Mouse (Mus musculus) intestine, embryonic 14.5 days (tissue): Measurements from ENCODE around the gene Ermap. TPM values are rescaled to one million over a fixed set of nuclear protein-coding genes. Genes with fewer than 3 reads are reported as not detected.

Experiments
- ATAC-seq: fragments of 200-750 bp; cut with Nextera tagmentation; replicated peaks from 2 replicates; pipeline ENCODE4 v1.8.0; 2017; ENCODE audit warnings: low read depth, moderate number of reproducible peaks, moderate TSS enrichment, moderate library complexity; ENCODE audit not compliant: low FRiP score, low TSS enrichment
- DNase-seq: peaks from one replicate; pipeline ENCODE4 v3.0.0-alpha.2; 2018; ENCODE audit warnings: low spot score
- H3K27ac ChIP-seq: fragments of 300-500 bp; sonication (generic); 2 replicates; pipeline ENCODE4 v1.5.1; 2014; ENCODE audit warnings: low read depth, mild to moderate bottlenecking, control low read depth
- H3K27me3 ChIP-seq: fragments of 300-500 bp; sonication (generic); replicated peaks from 2 replicates; pipeline ENCODE4 v1.6.1; 2014; ENCODE audit warnings: low read length, control low read depth; ENCODE audit not compliant: control insufficient read depth, insufficient read depth
- H3K36me3 ChIP-seq: fragments of 300-500 bp; sonication (generic); 2 replicates; pipeline ENCODE4 v1.6.1; 2014; ENCODE audit warnings: low read length, control low read depth; ENCODE audit not compliant: control insufficient read depth, insufficient read depth
- H3K4me1 ChIP-seq: fragments of 300-500 bp; sonication (generic); replicated peaks from 2 replicates; pipeline ENCODE4 v1.6.1; 2014; ENCODE audit warnings: low read length, control low read depth, mixed read lengths; ENCODE audit not compliant: control insufficient read depth, insufficient read depth
- H3K4me2 ChIP-seq: fragments of 300-500 bp; sonication (generic); 2 replicates; pipeline ENCODE4 v1.6.1; 2014; ENCODE audit warnings: low read length
- H3K4me3 ChIP-seq: fragments of 300-500 bp; sonication (generic); 2 replicates; pipeline ENCODE4 v1.5.1; 2014; ENCODE audit warnings: low read depth, low read length, control low read depth, mixed read lengths
- H3K9ac ChIP-seq: fragments of 300-500 bp; sonication (generic); 2 replicates; pipeline ENCODE4 v1.6.1; 2014; ENCODE audit warnings: mild to moderate bottlenecking, low read length
- H3K9me3 ChIP-seq: fragments of 300-500 bp; sonication (generic); 2 replicates; pipeline ENCODE4 v1.6.1; 2016; ENCODE audit warnings: low read length, control low read depth; ENCODE audit not compliant: control insufficient read depth
- WGBS: fragments of 180-500 bp; shearing (Covaris S2); extraction: QIAGEN DNeasy Blood & Tissue Kit; methylation state at CpG from one replicate; pipeline ENCODE4 v1.1.7; 2014; 5-methylcytosine and 5-hydroxymethylcytosine counted together
- polyA plus RNA-seq: library from polyadenylated mRNA; unstranded; fragments of >200 nt; fragmentation: Nextera tagmentation; extraction: Ambion mirVana; gene quantifications from 2 replicates; pipeline ENCODE4 v1.2.1, GENCODE M21; 2014

Ermap gene
- 0.34 and 0.42 TPM in 2 replicates for polyA plus RNA-seq

GRCm38 (mm10) chr4:119189864-119190263 is at the start of gene Ermap:
Gene Ermap, minus strand, starts transcription at chr4:119190011.
- Histone ChIP-seq H3K27ac (no peak within 1 kb of the TSS), H3K27me3 (no peaks in the 10 kb centered on the region), H3K4me1 (no peaks in the 10 kb centered on the region), H3K36me3 (no peaks in the 10 kb centered on the region), H3K9me3 (no peaks in the 10 kb centered on the region), H3K4me2 (no peak within 1 kb of the TSS), H3K4me3 (no peak within 1 kb of the TSS), H3K9ac (no peak within 1 kb of the TSS)
- ATAC-seq: no peak
- no peak for DNase-seq
- WGBS: 72% methylated on average over 6 of the region's 6 CpGs

GRCm38 (mm10) chr4:119239181-119239682 is 49.4 kb upstream of the Ermap start:
- peak; percentile 44 for ATAC-seq
- no peak overlapping the region for H3K4me2 ChIP-seq
- 42% methylated on average over 12 of the region's 12 CpGs for whole genome bisulfite sequencing
- H3K36me3 ChIP-seq: peaks cover 49% of the 10 kb centered on the region
- H3K4me1 ChIP-seq: peaks cover 6% of the 10 kb centered on the region; the same call in 1 of the 2 replicates
- H3K27me3 ChIP-seq: no peaks in the 10 kb centered on the region
- no peak overlapping the region for H3K4me3 ChIP-seq
- H3K9ac ChIP-seq: no peak overlapping the region
- no peaks in the 10 kb centered on the region for H3K9me3 ChIP-seq
- H3K27ac ChIP-seq: peak overlapping the region; percentile 22; the same call in 1 of the 2 replicates
- peak; percentile 71 for DNase-seq

DNA sequence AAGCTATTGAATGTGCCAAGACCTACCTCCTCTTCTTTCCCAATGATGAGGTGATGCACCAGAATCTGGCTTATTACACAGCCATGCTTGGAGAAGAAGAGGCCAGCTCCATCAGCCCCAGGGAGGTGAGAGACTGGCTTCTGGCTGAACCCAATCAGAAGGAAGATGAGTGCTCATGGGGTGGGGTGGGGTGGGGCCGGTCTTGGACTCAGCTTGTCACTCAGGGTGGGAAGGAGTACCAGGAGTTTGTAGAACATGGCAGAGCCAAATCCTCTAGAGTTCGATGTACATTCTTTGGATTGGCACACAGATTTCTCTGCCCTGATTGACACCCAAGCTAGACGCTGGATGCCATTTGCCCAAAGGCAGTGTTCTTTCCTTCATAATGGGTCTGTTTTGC is 48.9 kb upstream of the Ermap start:
- H3K9me3 ChIP-seq: no peaks in the 10 kb centered on the region
- no peaks in the 10 kb centered on the region for H3K27me3 ChIP-seq
- no peak overlapping the region for H3K4me3 ChIP-seq
- H3K9ac ChIP-seq: no peak overlapping the region
- ATAC-seq (no peak), DNase-seq (no peak)
- peaks cover 8% of the 10 kb centered on the region; the same call in 1 of the 2 replicates for H3K4me1 ChIP-seq
- 78% methylated on average over 3 of the region's 3 CpGs for WGBS
- H3K27ac ChIP-seq: no peak overlapping the region
- H3K4me2 ChIP-seq: no peak overlapping the region
- peaks cover 44% of the 10 kb centered on the region for H3K36me3 ChIP-seq

- H3K9ac ChIP-seq: peak overlapping the region; percentile 63
- H3K9me3 ChIP-seq: no peaks in the 10 kb centered on the region
- 80% methylated on average over 3 of the region's 3 CpGs for WGBS
- H3K36me3 ChIP-seq: peaks cover 21% of the 10 kb centered on the region
- H3K27ac ChIP-seq: no peak overlapping the region
- H3K4me3 ChIP-seq: peak overlapping the region; percentile 91
- peaks cover 16% of the 10 kb centered on the region for H3K4me1 ChIP-seq
- H3K4me2 ChIP-seq: peak overlapping the region; percentile 70
- ATAC-seq: no peak
- DNase-seq: no peak
- H3K27me3 ChIP-seq: no peaks in the 10 kb centered on the region
Measured at GRCm38 (mm10) chr4:119234348-119234747, 44.5 kb upstream of the Ermap start.

- H3K9ac ChIP-seq: peak overlapping the region; percentile 63
- peaks cover 23% of the 10 kb centered on the region for H3K36me3 ChIP-seq
- DNase-seq: peak; percentile 78
- no peaks in the 10 kb centered on the region for H3K27me3 ChIP-seq
- WGBS: under 1% methylated on average over 36 of the region's 36 CpGs
- H3K4me2 ChIP-seq: peak overlapping the region; percentile 70
- no peaks in the 10 kb centered on the region for H3K9me3 ChIP-seq
- H3K4me1 ChIP-seq: peaks cover 16% of the 10 kb centered on the region
- H3K27ac ChIP-seq: peak overlapping the region; percentile 55
- ATAC-seq: peak; percentile 54
- peak overlapping the region; percentile 91 for H3K4me3 ChIP-seq
Measured at GRCm38 (mm10) chr4:119233256-119233901, 43.6 kb upstream of the Ermap start.

- Histone ChIP-seq H3K9ac (peak within 1 kb of the TSS; percentile 74), H3K4me3 (peak within 1 kb of the TSS; percentile 91), H3K27me3 (no peaks in the 10 kb centered on the region), H3K4me2 (peak within 1 kb of the TSS; percentile 75), H3K36me3 (peaks cover 29% of the 10 kb centered on the region), H3K27ac (peak within 1 kb of the TSS; percentile 55), H3K9me3 (no peaks in the 10 kb centered on the region), H3K4me1 (peaks cover 16% of the 10 kb centered on the region)
- ATAC-seq: peak; percentile 95
- 0% methylated on average over 70 of the region's 71 CpGs for WGBS
- peak; percentile 99 for DNase-seq
Measured at GRCm38 (mm10) chr4:119232410-119233255, 42.8 kb upstream of the Ermap start, which contains the start of the genes AU022252 and P3h1. Gene AU022252, minus strand, starts transcription at chr4:119232712. Gene P3h1, plus strand, starts transcription at chr4:119232915.

- no peaks in the 10 kb centered on the region for H3K9me3 ChIP-seq
- H3K36me3 ChIP-seq: peaks cover 54% of the 10 kb centered on the region
- DNase-seq: no peak
- ATAC-seq: no peak
- no peak overlapping the region for H3K27ac ChIP-seq
- no peaks in the 10 kb centered on the region for H3K27me3 ChIP-seq
- H3K4me2 ChIP-seq: no peak overlapping the region
- no peak overlapping the region for H3K9ac ChIP-seq
- H3K4me1 ChIP-seq: peaks cover 6% of the 10 kb centered on the region
- H3K4me3 ChIP-seq: no peak overlapping the region
- 95% methylated on average over 11 of the region's 11 CpGs for WGBS
Measured at GRCm38 (mm10) chr4:119226751-119227150, 36.9 kb upstream of the Ermap start.

DNA sequence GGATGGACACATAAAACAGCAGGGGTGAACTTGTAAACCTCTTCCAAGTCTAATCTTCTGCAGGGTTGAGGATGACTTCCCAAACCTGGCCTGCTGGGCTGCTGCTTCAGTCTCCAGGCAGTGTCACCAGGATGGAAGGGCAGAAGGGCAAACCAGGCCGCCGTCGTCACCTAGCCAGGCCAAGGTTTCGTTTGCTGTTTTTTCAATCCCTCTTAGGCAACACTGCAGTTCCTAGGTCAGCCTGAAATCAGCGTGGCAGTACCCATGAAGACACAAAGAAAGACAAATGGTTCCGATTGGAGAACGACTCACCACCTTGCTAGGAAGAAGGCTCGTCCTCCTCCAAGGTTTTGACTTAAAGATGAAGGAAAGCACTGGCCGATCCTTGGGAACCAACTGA is 35.9 kb upstream of the Ermap start:
- WGBS: 89% methylated on average over 9 of the region's 9 CpGs
- no peaks in the 10 kb centered on the region for H3K4me1 ChIP-seq
- no peak overlapping the region for H3K4me3 ChIP-seq
- H3K9ac ChIP-seq: no peak overlapping the region
- no peaks in the 10 kb centered on the region for H3K9me3 ChIP-seq
- no peak overlapping the region for H3K4me2 ChIP-seq
- H3K27ac ChIP-seq: no peak overlapping the region
- DNase-seq (no peak), ATAC-seq (no peak)
- H3K36me3 ChIP-seq: peaks cover 54% of the 10 kb centered on the region
- H3K27me3 ChIP-seq: no peaks in the 10 kb centered on the region
